Mouse (Mus musculus) thymus, adult 2 months (tissue): Measurements from ENCODE around the gene Ppp1r15b.

ENCODE experiments used
- CTCF ChIP-seq: fragments of 200-500 bp; IDR thresholded peaks from 2 replicates; pipeline ENCODE4 v1.5.1; 2012; ENCODE audit warnings: mild to moderate bottlenecking, control low read depth, low read length, moderate library complexity, borderline replicate concordance; ENCODE audit not compliant: control insufficient read depth, poor library complexity, insufficient read depth; ENCODE audit errors: extremely low read depth
- POLR2A ChIP-seq: fragments of 200-500 bp; IDR thresholded peaks from 2 replicates; pipeline ENCODE4 v1.6.1; 2012; ENCODE audit warnings: mild to moderate bottlenecking, low read length, control low read depth, moderate library complexity; ENCODE audit not compliant: control insufficient read depth, poor library complexity, insufficient read depth; ENCODE audit errors: extremely low read depth

GRCm38 (mm10) chr1:133124137-133124536, 6.8 kb upstream of the Ppp1r15b start:
- TF ChIP-seq CTCF (no peak), POLR2A (no peak)
